Mouse (Mus musculus) ES-E14 (cell line): Measurements from ENCODE around the gene Cradd.

ENCODE experiments used
- HCFC1 ChIP-seq: IDR thresholded peaks from 2 replicates; pipeline ENCODE4 v1.6.1; 2012; ENCODE audit warnings: low read length, inconsistent platforms, borderline replicate concordance; ENCODE audit not compliant: insufficient read depth
- MAFK ChIP-seq: IDR thresholded peaks from 2 replicates; pipeline ENCODE4 v1.6.1; 2014; ENCODE audit warnings: mild to moderate bottlenecking, low read depth, low read length, inconsistent platforms; ENCODE audit not compliant: insufficient read depth
- ZC3H11A ChIP-seq: IDR thresholded peaks from 2 replicates; pipeline ENCODE4 v1.6.1; 2012; ENCODE audit warnings: low read depth, mild to moderate bottlenecking, inconsistent platforms, low read length, borderline replicate concordance

GRCm38 (mm10) chr10:95360048-95360447, 36.1 kb upstream of the Cradd start:
- no peak for TF ChIP-seq HCFC1
- no peak for TF ChIP-seq MAFK
- TF ChIP-seq ZC3H11A = no peak
